Mouse (Mus musculus) layer of hippocampus, postnatal 14 days (tissue): Measurements from ENCODE around the gene 2310022A10Rik. TPM values are rescaled to one million over a fixed set of nuclear protein-coding genes. Genes with fewer than 3 reads are reported as not detected.

Experiments used
- DNase-seq, 2 experiments: peaks; one replicate each; pipeline ENCODE4 v3.0.0; 2021 to 2022; ENCODE audit warnings: low spot score in 2 of 2, mixed read lengths in 1 of 2
- total RNA-seq, 2 experiments: library from RNA; stranded (reverse); gene quantifications; 2 replicates each; pipeline ENCODE4 v1.2.3; 2021

The 2310022A10Rik gene
- total RNA-seq, 2 experiments from 2014 or later, result 20.8 to 21.4 TPM

DNA sequence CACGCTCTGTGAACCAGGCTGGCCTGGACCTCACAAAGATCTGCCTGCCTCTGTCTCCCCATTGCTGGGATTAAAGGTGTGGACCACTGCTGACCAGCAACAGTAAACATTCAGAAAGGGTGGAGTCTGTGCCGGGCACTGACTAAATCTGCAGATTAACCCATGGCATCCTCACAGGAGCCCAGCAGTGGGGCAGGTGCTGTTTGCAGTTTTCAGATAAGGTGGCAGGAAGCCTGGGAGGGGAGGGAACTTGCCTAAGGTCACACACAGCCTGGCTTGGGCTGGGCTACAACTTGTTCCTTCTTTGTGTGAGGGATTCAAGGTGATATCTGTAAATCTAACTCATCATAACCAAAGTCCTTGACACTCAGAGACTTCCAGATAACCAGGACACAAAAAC, 12.5 kb upstream of the 2310022A10Rik start:
- no peak for DNase-seq

DNA sequence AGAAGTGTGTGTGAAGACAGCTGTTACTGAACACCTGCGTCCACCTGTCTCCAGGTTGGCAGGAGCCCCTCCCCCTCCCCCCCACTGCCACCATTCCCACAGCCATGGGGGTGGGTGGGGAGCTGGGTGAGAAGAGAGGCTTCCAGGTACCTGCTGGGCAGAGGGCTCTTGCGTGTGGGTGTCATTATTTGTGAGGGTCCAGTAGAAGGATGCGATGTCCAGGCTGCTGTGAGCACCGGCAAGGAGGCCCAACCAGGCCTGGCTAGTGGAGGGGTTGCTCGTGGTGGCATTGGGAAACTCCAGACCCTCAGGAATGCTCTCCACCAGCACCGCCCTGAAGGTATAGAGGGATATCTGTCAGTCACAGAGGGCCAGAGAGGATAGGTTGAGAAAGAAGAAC, 12.1 kb upstream of the 2310022A10Rik start:
- DNase-seq, result no peak

DNA sequence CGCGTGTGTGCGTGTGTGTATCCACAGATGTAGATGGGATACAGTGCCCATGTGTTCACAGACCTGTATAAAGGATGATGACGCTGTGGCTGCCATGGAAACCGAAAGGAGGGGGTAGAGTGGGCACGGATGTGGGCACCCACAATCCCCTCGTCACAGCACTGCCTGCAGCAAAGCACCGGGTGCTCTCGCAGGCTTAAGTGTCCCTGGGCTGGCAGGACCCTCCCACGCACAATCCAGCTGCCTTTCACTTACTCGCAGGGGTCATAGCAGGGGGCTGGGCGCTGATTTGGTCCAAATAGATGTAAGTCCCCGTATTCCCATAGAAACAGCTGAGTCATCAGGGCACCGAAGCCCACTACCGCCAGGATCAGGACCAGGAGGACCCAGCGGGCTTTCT, 11.6 kb upstream of the 2310022A10Rik start:
- DNase-seq, result peak; percentile 73 to 87

DNA sequence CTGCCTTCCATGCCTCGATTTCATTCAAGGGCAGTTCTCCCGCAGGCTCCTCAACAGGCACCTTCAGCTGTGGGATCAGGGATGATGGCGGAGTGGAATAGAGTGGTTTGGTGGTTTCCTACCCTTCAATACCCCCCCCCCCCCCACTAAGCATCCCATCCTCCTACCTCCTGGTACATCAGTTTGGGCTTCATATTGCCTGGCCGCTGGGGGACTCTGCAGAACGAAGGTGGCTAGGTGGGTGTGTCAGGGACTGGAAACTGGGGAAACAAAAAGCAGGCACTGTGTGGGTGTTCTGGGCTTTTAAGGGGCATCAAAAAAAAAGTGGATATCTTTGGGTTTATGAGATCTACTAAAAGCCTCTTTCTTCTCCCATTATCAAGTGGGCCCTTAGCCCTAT, 11.1 kb upstream of the 2310022A10Rik start:
- DNase-seq, result no peak

DNA sequence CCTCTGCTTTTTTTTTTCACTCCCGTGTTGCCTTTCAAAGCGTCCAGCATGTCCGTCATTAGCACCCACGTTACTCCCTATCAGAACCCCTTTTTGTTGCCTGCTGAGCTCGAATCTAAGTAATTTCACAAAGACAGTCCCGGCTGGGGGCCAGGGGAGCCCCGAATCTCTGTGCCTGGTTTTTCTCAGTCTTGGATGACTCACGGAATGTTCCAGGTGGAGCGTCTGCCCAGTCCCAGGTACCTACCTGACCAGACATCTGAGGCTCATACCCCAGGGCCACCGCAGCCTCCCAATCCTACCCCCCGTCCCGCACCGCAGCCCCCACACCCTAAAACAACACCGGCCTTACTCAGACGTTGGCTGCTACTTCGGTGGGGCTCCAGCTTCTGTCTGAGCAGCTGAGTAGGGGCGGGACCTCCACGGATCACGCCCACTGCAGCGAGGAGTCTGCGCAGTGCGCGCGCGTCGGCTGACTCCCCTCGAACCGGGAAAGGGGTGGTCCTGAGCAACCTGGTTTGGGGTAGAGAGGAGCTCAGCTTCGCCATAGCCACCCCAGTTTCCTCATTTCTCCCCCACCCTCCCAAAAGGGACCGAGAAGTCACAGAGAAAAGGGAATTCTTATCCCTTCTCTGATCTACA, 10.5 kb upstream of the 2310022A10Rik start:
- peak; percentile 84 to 94 for DNase-seq

DNA sequence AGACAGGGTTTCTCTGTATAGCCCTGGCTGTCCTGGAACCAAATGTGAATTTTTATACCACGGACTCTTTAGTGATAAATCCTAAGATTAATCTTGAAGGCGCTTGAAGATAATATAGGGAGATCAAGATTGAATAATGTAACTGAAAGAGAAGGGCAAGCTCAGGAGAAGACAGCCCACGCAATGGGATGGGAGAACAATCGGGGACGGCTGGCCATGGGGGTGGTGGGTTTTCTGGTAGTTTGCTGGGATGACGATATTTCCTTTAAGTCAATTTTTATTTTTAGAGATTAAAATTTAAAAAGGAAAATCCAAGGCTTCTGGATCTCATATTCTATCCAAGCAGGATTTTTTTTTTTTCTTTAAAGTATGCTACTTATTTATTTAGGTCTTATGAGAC, 10.0 kb upstream of the 2310022A10Rik start:
- no peak for DNase-seq

DNA sequence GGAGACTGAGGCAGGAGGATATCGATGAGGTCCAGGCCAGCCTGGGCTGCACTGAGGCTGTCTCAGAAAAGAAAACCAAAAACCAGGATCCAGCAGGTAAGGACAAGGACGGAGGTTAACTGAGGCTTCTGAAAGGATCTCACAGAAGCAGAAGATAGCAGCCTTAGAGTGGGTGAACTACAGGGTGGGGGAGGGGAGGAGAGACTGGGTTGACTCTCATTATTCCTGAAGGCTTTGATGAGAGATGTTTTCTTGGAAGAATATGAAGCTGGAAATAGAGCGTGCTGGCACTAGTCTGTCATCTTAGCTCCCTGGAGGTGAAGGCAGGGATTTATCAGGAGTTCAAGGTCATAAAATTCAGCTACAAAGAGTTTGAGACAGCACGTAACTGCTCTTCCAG, 9.2 kb upstream of the 2310022A10Rik start:
- no peak for DNase-seq

DNA sequence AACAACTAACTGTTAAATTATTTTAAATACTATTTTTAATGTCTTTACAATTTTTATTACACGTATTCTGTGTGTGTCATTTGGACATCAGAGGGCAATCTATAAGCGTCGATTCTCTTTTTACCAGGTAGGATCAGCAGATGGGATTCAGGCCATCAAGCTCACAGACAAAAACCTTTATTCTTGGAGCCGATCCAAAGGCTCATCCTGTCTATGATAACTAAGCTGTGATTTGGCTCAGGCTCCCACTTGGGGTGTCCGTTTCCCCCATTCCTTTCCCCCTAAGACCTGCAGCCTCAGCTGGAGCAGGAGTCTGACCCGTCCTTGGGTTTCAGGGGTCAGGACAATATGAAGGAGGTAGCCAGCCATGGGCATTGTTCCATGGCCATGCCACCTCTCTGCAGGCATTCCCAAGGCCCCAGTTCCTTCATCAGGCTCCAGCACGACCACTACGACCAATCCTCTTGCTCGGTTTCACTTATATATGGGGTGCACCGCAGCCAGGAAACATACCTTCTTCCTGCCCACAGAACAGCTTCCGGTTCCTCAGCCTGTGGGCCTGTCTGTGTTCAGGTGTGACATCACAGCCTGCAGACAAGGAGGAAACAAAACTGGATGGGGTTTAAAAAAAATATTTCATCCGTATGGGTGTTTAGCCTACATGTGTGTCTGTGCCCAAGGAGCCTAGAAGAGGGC, 8.2 kb upstream of the 2310022A10Rik start:
- no peak for DNase-seq

DNA sequence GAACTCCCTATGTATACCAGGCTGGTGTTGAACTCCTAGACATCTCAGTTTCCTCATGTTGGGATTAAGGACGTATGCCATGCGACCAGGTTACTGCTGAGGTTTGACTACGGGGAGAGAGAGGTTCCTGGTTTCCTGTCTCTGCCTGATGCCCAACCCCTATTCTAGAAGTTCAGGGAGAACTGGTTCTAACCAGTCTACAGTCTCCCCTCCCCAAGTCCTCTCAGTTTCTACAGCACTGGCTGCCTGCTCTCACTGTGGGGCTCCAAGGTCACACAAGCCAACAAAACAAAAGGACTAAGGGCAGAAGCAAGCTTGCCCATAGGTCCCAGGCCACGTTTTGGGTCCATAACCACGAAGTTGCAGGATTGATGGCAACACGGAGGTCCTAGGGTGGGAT, 3.4 kb upstream of the 2310022A10Rik start:
- DNase-seq, result no peak

DNA sequence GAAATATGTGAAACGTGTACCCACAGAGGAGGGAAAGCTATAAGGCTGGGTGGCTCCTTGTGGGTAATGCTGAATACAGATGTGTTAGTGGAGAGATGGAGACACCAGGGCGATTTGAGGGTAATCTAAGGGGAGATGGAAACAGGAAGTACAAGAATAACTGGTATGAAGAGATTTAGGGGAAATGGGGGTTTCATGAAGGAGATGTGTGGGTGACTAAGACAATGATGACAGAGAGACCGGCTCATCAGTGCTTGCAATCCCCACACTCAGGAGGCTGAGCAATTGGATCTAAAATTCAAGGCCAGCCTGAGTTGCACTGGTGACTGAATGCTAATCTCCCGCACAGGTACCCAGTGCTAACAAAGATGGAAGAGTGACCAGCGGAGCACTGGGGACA, 963 bp upstream of the 2310022A10Rik start:
- no peak for DNase-seq

DNA sequence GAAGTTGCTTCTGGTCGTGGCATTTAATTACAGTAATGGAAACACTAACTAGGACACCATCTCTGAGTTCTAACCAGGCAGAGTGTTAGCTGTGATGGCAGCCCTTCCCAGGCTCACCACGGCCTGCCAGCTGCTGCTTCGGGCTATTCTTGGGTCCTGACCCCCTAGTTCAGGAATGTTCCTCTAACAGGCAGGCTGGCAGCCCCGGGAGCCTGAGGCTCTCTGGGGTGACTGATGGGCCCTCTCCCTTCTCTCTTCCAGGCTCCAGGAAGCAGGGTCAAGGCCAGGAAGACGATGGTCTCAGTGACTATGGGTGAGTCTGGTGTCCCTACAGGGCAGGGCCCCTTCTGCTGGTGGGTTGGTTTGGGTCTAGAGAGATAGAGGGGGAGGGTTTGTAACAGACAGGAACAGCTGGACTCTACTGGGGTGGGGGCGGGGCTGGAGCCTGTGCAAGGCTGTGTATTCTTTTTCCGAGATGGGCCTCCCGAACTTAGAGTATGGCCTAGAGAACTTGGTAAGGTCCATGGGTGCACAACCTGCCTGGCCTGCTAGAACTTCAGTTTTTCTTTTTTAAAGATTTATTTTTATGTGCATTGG, 7.4 kb downstream of the 2310022A10Rik start:
- no peak for DNase-seq

DNA sequence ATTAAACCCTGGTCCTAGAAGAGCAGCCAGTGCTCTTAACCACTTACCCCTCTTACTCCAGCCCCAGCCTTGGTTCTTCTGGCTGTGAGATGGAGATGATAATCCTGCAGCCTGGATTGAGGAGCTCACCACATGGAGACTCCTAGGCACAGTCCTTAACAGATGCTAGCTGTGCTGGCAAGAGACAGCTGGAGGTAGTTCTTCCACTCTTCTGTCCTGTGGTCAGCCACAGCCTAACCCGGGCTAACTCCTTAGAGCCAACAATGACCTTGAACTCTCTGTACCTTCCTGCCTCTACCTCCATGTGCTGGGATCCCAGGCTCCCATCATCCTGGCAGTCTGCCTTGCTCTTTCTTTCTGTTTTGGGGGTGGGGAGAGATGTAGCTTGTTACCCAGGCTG, 7.9 kb downstream of the 2310022A10Rik start:
- no peak for DNase-seq

DNA sequence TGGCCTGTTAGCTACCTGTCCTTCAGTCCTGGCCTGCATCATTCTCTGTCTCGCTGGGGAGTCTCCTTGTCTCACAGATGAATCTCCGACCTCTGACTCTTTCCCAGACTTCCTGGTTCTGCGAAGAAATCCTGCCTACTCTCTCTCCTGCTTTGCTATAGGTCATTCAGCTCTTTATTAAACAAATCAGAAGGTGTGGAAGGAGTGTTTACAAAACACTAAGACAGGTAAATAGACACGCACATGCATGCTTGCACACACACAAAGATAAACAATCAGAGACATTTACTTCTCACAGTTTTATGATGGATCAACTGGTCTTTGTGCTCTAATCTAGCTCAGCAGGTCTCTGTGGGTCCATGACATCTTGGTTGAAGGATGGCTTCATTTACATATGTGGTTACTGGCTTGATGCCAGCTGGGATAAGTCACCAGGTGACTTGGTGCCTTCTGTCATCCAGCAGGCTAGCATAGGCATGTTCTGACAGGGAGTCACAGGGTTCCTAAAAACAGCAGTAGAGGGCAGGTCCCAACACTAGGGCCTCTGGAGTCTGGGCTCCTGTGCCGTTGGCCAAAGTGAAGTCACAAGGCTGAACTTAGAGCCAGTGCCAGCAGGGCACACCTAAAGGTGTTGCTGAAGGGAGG, 16.7 kb downstream of the 2310022A10Rik start:
- DNase-seq, result no peak

DNA sequence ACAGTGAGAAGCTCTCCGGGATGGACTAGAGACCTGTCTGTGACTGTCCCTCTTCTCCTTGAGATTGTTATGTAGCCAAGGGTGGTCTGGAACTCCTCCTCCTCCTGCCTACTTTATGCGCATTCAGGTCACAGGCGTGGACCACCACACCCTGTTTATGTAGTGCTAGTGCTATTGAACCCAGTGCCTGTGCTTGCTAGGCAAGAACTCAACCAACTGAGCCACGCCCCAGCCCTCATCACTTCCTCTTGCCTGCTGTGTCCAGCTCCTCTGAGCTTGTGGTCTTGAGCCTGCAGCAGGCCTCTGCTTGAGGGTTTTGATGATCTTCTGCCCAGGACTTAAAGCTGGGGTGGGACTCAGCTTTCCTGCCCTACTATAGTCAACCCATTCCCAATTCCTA, 19.1 kb downstream of the 2310022A10Rik start:
- DNase-seq, result no peak

DNA sequence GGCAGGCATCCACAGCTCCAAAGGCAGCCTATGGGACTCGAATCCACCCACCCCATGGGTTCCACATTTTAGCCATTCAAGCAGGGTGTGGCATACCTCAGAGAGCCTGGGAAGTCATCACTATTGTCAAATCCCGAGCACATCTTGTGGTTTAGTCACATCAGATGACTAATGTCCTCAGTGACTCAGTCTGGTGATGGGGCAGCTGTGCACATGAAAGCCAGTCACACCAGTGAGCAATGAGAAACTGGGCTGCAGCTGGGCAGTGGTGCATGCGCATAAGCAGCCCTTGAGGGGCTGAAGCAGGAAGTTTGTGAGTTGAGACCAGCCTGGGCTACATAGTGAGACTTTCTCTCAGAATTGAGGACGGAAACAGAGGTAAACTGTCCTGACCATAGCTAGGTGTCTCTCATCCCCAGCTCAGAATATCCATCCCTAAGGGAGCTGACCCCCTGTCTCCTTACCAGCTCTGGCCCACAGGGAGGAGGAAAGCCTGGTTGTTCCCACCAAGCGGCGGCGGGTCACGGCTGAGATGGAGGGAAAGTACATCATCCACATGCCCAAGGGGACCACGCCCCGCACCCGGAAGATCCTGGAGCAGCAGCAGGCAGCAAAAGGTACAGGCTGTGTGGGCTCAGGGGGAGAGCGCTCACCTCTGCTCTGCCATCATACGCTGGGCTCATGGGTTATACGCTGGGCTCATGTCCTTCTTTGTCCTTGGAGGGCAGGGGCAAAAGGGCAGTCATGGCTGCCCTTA, 21.3 kb downstream of the 2310022A10Rik start:
- DNase-seq, result no peak

DNA sequence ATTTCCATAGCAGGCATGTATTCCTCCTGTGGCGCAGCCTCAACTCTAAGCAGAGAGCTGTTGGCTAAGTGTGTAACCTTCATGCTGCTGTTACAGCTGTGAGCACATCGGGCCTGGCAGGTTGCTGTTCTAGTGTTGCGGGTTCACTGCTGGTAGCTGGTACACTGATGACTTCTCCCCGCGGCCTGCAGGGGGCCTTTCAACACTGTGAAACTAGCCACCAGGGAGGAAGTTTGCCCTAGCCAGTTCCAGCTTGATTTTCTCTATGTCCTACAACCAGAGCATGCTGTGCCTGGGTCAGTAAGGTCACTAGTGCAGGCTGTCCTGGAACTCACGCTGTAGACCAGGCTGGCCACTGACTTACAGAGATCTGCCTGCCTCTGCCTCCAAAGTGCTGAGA, 23.9 kb downstream of the 2310022A10Rik start:
- DNase-seq, result no peak

DNA sequence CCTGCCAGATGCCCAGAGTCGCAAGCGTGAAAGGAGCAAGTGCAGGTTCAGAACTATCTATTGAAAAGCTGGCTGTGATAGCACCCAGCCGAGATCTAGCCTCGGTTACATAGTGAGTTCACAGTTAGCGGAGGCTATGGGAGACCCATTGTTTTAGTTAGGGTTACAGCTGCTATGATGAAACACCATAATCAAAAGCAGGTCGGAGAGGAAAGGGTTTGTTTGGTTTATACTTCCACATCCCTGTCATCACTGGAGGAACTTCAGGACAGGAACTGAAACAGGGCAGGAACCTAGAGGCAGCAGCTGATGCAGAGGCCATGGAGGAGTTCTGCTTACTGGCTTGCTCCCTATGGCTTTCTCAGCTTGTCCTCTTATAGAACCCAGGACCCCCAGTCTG, 24.6 kb downstream of the 2310022A10Rik start:
- DNase-seq, result no peak

DNA sequence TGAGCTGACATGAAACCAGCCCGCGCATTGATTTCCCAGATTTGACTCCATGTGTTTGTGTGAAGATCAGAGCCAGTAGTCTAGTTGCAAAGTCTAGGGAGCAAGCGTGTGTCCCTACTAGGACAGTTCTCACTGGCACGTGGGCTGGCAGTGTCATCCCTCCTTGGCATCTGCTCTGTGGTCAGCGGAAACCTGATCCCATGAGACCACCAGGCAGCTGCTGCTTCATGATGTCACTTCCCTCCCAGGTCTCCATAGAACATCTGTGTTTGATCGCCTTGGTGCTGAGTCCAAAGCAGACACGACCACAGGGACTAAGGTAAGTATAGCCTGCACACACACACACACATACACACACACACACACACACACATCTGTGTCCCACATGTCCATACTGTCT, 25.4 kb downstream of the 2310022A10Rik start:
- DNase-seq, result no peak

DNA sequence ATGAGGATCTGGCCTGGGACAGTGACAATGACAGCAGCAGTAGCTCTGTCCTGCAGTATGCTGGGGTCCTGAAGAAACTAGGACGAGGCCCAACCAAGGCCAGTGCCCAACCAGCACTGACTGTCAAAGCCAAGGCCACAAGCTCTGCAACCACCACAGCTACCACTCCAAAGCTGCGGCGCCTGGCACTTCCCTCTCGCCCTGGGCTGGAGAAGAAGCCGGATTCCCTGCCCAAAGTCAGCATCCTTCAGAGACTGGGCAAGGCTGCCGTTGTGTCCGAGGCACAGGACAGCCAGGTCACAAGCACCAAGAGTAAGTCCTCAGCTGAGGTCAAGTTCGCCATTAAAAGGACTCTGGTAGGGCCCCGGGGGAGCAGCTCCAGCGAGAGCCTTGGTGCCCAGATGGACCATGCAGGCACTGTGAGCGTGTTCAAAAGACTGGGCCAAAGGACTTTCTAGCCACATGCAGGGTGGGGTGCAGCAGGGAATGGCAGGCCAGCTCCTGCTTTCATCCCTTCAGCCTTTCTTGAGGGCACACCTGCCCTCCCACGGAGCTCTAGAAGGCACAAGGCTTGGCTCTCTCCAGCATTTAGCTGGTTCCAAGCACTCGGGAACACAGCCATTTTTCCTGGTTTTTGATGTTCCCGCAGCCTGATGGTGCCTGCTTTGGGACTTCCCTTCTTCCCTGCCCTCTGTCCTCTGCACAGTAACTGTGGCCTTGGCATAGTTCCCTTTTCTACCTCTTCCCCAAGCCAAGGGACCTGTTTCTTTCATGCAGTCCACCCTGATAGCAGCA, 27.5 kb downstream of the 2310022A10Rik start:
- no peak for DNase-seq

DNA sequence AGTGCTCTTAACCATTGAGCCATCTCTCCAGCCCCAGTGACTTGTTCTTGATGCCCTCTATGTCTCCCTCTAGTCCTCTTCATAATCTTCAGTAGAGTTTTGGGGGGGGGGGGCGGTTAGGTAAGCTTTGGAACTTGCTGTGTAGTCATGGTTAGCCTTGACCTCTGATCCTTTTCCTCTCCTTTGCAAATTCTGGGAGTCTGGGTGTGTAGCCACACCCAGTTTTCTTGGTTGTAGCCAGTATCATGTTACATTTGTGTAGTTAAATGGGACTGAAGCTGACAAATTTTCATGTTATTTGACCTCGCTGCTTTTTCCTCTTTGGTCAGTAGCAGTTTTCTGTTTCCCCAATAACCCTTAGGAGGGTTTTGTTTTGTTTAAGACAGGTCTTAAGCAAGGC, 33.8 kb downstream of the 2310022A10Rik start:
- DNase-seq, result no peak

DNA sequence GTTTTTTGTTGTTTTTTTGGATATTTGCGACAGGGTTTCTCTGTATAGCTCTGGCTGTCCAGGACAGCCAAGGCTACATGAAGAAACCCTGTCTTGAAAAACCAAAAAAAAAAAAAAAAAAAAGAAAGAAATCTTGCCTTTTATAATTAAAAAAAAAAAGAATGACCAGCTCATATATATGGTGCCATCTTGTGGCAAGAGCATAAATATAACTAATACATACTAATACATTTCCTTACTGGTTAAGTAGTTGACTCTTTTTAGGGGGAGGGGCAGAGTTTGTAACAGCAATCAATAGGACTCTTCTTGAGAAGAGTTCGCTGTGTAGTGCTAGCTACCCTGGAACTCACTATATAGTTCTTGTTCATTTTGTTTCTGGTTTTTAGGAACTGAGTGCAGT, 34.7 kb downstream of the 2310022A10Rik start:
- no peak for DNase-seq
